ENCODE assay signal across 1 mouse cellular context in the genomic region with DNA sequence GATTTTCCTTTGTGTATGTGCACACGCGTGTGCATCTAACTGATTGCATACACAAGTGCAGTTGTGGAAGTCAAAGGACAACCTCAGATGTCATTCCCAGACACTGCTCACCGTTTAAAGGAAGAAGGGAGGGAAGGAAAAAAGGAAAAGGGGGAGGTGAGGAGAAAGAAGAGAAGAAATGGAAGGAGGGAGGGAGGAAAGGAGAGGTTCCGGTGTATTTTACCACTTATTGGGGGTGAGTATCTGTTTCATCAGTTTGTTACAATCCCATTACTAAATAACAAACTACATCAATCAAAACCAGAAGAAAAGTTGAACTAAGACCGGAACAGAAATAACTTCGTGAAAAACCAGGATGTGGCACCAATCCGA.
TF ChIP-seq lines count a peak whose summit lies in the region.

No protein-coding gene starts in this region.

TF ChIP-seq in MEL, 35 proteins besides CTCF, POLR2A, EP300 and RAD21:
- TF ChIP-seq ELF1 (IDR thresholded peaks at IDR 0.05; ENCODE audit: low read depth, low read length) = no peak
- no peak for TF ChIP-seq NRF1 (IDR thresholded peaks at IDR 0.05; ENCODE audit: insufficient read depth, low read depth, low read length, poor library complexity, severe bottlenecking)
- TF ChIP-seq CHD2 (IDR thresholded peaks at IDR 0.05; ENCODE audit: low read length) = no peak
- no peak for TF ChIP-seq TAL1 (IDR thresholded peaks at IDR 0.05; ENCODE audit: low read length)
- no peak for TF ChIP-seq USF1 (IDR thresholded peaks at IDR 0.05; ENCODE audit: low read depth, low read length)
- TF ChIP-seq SIN3A (IDR thresholded peaks at IDR 0.05; ENCODE audit: low read length) = no peak
- TF ChIP-seq SMC3 (IDR thresholded peaks at IDR 0.05; ENCODE audit: low read depth, low read length) = no peak
- TF ChIP-seq USF2 (IDR thresholded peaks at IDR 0.05; ENCODE audit: borderline replicate concordance in 1 of 2, insufficient read depth in 1 of 2, low read depth in 1 of 2, low read length in 2 of 2) = no peak
- TF ChIP-seq CHD1 (IDR thresholded peaks at IDR 0.05; ENCODE audit: low read depth, low read length) = no peak
- TF ChIP-seq MAFK (IDR thresholded peaks at IDR 0.05; ENCODE audit: borderline replicate concordance, low read depth, low read length) = no peak
- no peak for TF ChIP-seq E2F4 (IDR thresholded peaks at IDR 0.05; ENCODE audit: borderline replicate concordance, low read depth, low read length)
- TF ChIP-seq ZC3H11A (IDR thresholded peaks at IDR 0.05; ENCODE audit: low read depth, low read length) = no peak
- TF ChIP-seq ETS1 (IDR thresholded peaks at IDR 0.05; ENCODE audit: low read depth, low read length) = no peak
- TF ChIP-seq MEF2A (IDR thresholded peaks at IDR 0.05; ENCODE audit: extremely low read depth, insufficient replicate concordance, low read depth, low read length, poor library complexity, severe bottlenecking) = no peak
- TF ChIP-seq JUND (IDR thresholded peaks at IDR 0.05; ENCODE audit: low read depth, low read length) = no peak
- TF ChIP-seq ZNF384 (IDR thresholded peaks at IDR 0.05; ENCODE audit: low read depth, low read length) = no peak
- no peak for TF ChIP-seq ZMIZ1 (IDR thresholded peaks at IDR 0.05; ENCODE audit: low read depth, low read length)
- no peak for TF ChIP-seq MYB (IDR thresholded peaks at IDR 0.05; ENCODE audit: low read depth, low read length)
- no peak for TF ChIP-seq NELFE (IDR thresholded peaks at IDR 0.05; ENCODE audit: low read depth, low read length)
- TF ChIP-seq GABPA (IDR thresholded peaks at IDR 0.05; ENCODE audit: low read depth, low read length) = no peak
